Mouse (Mus musculus) embryonic fibroblast, embryonic 13.5 days (primary cell): ENCODE measurements around the gene Gm28553. TPM values are rescaled to one million over a fixed set of nuclear protein-coding genes. Genes with fewer than 3 reads are reported as not detected.
"Not testable (repeated sequence)": the region's sequence is repeated elsewhere in the genome, so short reads cannot be mapped to it uniquely, and the experiment has no call there.

ENCODE experiments used
- H3K27ac ChIP-seq: 2 replicates; pipeline ENCODE4 v1.5.1; 2012; ENCODE audit warnings: low read length, control low read depth, inconsistent platforms; ENCODE audit not compliant: insufficient read depth
- H3K4me1 ChIP-seq: 2 replicates; pipeline ENCODE4 v1.6.1; 2011; ENCODE audit warnings: low read length; ENCODE audit not compliant: control insufficient read depth, insufficient read depth
- H3K4me3 ChIP-seq: 2 replicates; pipeline ENCODE4 v1.5.1; 2011; ENCODE audit warnings: mild to moderate bottlenecking, control low read depth, low read length; ENCODE audit not compliant: insufficient read depth
- polyA plus RNA-seq: library from polyadenylated mRNA; stranded (reverse); fragments of >200 nt; gene quantifications from 2 replicates; pipeline ENCODE4 v1.2.4, GENCODE M21; 2011; ENCODE audit warnings: low read depth; ENCODE audit not compliant: missing spikeins, insufficient read length

Gene Gm28553
- polyA plus RNA-seq, result not detected in 2 replicates

DNA sequence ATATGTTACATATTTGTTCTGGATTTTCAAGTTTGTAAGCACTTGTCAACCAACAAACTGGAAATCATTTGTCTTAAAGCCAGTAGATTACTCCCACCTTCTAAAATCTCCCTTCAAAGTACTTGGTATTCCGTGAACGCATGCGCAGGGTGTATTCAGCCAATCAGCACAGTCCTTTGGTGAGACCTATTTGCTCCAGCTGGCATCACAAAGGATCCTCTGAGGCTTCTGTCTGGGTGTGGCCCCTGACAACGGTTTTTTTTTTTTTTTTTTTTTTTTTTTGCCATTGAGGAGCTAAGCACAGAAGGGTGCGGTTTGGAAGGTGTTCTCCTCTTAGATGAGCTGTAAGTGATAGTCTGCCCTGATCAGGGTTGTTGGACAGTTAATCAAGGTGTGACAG is at the start of gene Gm28553:
Gene Gm28553, plus strand, starts transcription at position 301 of the 400 bp plus-strand sequence.
- not testable (repeated sequence) for H3K4me3 ChIP-seq, H3K4me1 ChIP-seq, H3K27ac ChIP-seq
